Mouse (Mus musculus) embryonic stem cell, embryonic (primary cell): Measurements from ENCODE around the gene Cemip2.

Experiments
- CTCF ChIA-PET, 4 experiments: fragments of 300-600 bp in 2 of 4; fragments of 350-600 bp in 2 of 4; sonication (Branson Sonifier 250); formaldehyde crosslinking; loops; one replicate each; lab custom pipeline; 2022; ENCODE audit warnings: inconsistent platforms in 2 of 4; lab: Charles Lee
- POLR2A ChIA-PET, 4 experiments: fragments of 300-600 bp in 2 of 4; fragments of 350-600 bp in 2 of 4; sonication (Branson Sonifier 250); formaldehyde crosslinking; loops; one replicate each; lab custom pipeline; 2022; ENCODE audit warnings: antibody characterized with exemption in 4 of 4, inconsistent platforms in 1 of 4; lab: Charles Lee

Gene Cemip2

DNA sequence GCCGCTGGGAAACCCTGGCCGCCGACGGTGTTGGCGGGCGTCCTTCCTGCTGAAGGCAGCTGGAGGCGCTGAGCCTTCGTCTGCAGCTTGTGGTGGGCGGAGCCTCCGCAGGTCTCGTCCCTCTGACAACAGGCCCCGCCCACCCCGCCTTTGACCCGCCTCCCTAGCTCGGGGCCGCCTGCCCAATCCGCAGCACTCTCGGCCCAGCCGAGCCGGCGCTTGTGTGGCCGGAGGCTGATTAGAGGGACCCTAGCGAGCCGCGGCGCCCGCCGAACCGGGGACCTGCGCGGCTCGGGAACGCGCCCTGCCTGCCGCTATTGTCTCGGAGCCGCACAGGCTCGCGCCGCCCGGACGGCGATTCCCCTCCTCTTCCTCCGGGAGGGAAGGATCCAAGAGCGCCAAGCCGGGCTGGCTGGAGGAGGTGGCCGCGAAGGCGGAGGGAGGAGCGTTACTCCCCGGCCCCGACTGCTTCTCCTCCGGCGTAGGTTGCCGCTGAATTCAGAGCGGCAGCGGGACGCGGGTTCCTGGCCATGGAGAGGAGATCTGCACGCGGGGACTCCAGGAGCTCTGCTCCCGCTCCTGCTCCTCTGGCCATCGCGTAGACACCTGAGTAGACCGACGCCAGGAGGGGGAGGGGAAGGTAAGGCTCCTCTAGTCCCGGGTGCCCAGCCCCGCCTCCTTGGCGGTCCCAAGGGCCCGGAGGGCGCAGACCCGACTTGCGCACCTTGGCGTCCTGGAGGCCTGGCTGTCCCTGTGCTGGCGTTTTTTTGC, at the start of gene Cemip2:
Gene Cemip2, plus strand, starts transcription at position 196 of the 771 bp plus-strand sequence.
- POLR2A ChIA-PET: interaction anchor here in 3 of 4 experiments (0.6 to 6.1 kb wide), 61 partner anchors 9 to 1980 kb away, joined by 3 to 103 read pairs (median 4); partner anchors contain the start of genes 1110059E24Rik (in 1 of the 3), Abhd17b (in 1 of the 3) and Zfand5 (in 1 of the 3)
- CTCF ChIA-PET: interaction anchor here (0.6 to 1.7 kb wide), 20 partner anchors 10 to 741 kb away, joined by 3 to 9 read pairs (median 4); partner anchors contain the start of genes 1110059E24Rik (in 1 of the 4), Abhd17b (in 1 of the 4) and Trpm3 (in 1 of the 4)

DNA sequence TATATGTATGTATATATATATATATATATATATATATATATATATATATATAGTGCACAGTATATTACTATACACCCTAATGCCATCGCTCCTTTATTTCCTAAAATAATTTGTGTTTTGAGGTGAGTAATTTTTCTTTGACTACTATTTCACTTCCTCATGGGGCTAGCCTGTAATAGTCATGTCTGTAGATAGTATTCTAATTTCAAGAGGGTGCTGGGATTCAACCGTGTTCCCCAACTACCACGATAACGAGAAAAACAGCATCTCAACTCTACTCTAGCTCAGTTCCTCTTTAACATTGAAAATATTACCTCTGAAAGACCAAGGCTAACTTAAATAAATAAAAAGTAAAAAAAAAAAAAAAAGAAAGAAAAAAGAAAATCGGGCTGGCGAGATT, 49.8 kb upstream of the Cemip2 start:
- ChIA-PET POLR2A (interaction anchor here in 1 of 4 experiments (0.6 kb wide), 1 partner anchor 33 kb away, joined by 3 read pairs; no protein-coding TSS in a partner anchor), CTCF (interaction anchor here in 1 of 4 experiments (0.7 kb wide), 1 partner anchor 19 kb away, joined by 5 read pairs; no protein-coding TSS in a partner anchor)

DNA sequence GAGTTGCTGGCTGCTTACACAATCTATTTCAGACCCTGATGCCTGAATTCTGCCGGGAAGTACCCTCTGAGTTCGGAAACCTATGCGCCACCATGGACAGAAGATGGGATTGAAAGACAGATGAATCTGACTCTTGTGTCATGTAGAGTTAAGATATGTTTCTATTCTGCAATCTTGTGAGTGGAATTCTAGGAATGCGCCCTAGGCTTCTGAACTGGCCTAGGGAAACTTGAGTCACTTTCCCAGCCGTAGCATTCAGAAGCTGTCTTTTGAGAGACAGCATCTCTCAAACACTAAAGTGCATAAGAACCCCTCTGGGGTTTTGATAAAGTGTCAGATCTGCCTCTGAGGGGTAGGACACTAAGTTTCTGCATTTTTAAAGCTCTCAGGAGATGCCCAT, 46.3 kb upstream of the Cemip2 start:
- ChIA-PET CTCF (interaction anchor here in 1 of 4 experiments (1.1 kb wide), 1 partner anchor 16 kb away, joined by 3 read pairs; no protein-coding TSS in a partner anchor), POLR2A (interaction anchor here in 1 of 4 experiments (0.8 to 1.0 kb wide), 2 partner anchors 57 to 91 kb away, joined by 3 read pairs; no protein-coding TSS in a partner anchor)

DNA sequence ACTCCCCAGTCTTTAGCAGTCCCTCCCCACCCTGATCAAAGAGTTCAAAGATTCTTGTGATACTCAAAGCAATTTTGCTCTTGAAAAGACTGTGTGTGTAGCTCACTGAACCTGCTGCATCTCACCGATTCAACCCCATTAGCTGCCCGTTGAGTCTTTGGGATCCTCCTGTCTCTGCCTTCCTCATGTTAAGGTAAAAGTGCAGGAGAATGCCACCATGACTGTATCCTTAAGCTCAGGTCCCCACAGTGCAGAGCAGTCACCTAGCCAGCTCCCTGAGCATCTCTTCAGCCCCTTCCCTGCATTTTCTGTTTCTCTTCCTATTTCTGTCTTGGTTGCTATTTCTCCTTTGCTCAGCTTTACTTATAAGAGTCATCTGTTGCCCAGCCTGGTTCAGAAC, 45.0 kb upstream of the Cemip2 start:
- POLR2A ChIA-PET: interaction anchor here in 1 of 4 experiments (1.1 kb wide), 1 partner anchor 9 kb away, joined by 3 read pairs; no protein-coding TSS in a partner anchor
- CTCF ChIA-PET: interaction anchor here in 3 of 4 experiments (0.6 to 1.8 kb wide), 3 partner anchors 14 to 174 kb away, joined by 3 to 4 read pairs (median 3); partner anchors contain the start of gene Cemip2 (in 1 of the 3)

DNA sequence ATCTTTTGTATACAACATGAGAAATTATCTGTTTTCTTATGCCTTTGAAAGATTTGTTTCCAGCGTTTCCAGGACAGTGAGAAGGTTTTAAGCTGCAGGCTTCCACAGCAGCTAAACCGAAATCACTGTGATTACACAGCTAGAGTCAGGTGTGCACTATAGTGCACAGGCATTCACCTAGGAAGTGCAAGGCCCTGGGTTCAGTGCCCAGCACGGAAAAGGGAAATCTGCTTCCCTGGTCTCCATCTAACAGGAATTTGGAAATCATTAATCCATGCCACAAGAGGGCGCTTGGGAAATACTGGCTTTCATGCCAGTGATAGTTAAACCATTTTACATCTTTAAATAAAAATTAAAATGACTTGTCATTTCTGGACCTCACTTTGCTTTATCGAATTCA, 44.0 kb upstream of the Cemip2 start:
- CTCF ChIA-PET: interaction anchor here in 1 of 4 experiments (1.8 kb wide), 1 partner anchor 44 kb away, joined by 4 read pairs; the partner anchor contains the start of gene Cemip2
- POLR2A ChIA-PET: no interaction called here

DNA sequence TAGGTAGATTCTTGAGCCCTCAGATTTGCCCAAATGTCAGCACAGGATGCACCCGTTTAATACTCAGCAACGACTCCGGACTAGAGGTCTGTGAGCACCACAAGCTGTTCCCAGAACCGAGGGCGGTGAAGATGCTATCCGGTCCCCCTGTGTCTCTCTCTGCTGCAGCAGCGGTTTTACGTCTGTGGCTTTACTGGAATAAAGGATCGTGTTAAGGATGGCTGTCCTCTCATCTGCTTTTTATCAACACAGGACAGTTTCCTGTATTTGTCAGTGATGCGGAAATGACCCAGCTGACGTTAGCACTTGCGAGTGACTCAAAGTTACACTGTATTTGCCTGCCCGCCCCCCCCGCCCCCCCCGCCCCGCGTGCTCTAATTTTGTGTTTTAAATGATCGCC, 40.7 kb upstream of the Cemip2 start:
- ChIA-PET POLR2A (interaction anchor here in 3 of 4 experiments (0.6 to 1.7 kb wide), 8 partner anchors 10 to 797 kb away, joined by 3 to 8 read pairs (median 4); partner anchors contain the start of gene Cemip2 (in 1 of the 3)), CTCF (interaction anchor here in 3 of 4 experiments (0.6 to 2.6 kb wide), 3 partner anchors 10 to 20 kb away, joined by 3 to 10 read pairs (median 7); no protein-coding TSS in a partner anchor)

DNA sequence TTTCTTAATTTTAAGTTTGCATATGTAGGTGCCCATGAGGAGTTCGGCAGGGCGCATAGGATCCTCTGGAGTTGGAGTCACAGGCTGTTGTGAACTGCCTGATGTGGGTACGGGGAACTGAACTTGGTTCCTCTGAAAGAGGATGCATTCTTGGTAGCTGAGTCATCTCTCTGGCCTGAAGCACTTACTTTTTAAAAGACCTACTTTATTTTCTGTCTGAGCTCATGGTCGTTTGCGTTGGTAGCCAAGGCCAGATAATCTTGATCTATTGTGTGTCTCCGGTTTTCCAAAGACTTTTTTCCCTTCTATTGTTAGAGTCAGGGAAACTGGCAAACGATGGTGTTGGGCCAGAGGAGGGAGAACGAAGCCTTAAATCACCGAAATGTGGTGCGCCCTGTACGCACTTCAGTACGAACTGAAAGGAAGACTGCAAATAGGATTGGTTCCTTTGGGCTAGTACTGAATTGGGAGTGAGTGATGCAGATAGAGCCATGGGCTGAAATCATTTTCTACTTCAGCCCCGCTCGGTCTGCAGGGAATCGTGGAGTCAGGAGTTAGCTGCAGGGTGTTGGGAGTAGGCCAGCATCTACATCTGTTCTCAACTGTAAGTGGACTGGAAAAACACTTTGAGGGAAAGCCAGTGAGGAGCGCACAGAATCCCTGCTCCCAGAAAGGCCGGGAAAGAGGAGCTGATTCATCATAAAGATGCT, 40.1 kb upstream of the Cemip2 start:
- ChIA-PET CTCF (interaction anchor here (0.6 to 2.6 kb wide), 4 partner anchors 9 to 20 kb away, joined by 3 to 10 read pairs (median 6); no protein-coding TSS in a partner anchor), POLR2A (interaction anchor here (0.6 to 1.7 kb wide), 11 partner anchors 9 to 796 kb away, joined by 3 to 8 read pairs (median 3); partner anchors contain the start of gene Cemip2 (in 1 of the 4))

DNA sequence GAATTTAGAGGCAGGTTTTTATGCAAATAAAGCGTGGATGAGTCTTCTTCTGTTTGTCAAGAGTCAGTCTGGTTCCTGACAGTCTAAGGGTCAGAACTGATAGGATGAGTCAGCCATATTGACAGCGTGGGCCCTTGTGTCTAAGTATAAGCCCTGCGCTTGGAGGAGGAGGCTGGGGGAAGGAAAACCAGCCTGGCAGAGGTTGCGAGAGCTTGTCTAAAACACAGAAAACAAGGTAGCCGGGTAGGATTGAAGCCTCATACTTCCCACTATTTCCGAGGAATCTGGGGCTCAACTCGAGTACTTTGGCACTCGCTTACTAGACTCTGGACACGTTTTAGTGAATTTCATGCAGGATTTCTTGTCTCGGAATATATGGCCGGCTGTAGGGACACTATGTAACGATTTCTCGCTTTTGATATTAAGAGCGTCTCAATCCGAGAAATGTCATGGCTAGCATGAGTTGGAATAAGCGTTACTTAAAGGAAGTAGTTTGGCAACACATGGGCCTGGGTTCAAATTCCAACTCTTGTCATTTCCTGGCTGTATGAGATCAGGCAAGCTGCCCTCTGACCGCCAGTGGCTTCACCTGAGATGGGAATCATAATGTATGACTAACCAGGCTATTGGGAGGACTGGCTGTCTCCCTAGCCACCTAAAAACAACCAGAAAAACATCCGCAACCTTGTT, 39.4 kb upstream of the Cemip2 start:
- CTCF ChIA-PET: interaction anchor here in 3 of 4 experiments (1.5 to 2.6 kb wide), 3 partner anchors 8 to 9 kb away, joined by 5 to 10 read pairs (median 7); no protein-coding TSS in a partner anchor
- POLR2A ChIA-PET: interaction anchor here (0.5 to 1.7 kb wide), 8 partner anchors 9 to 526 kb away, joined by 3 to 7 read pairs (median 3); partner anchors contain the start of gene Cemip2 (in 1 of the 4)

DNA sequence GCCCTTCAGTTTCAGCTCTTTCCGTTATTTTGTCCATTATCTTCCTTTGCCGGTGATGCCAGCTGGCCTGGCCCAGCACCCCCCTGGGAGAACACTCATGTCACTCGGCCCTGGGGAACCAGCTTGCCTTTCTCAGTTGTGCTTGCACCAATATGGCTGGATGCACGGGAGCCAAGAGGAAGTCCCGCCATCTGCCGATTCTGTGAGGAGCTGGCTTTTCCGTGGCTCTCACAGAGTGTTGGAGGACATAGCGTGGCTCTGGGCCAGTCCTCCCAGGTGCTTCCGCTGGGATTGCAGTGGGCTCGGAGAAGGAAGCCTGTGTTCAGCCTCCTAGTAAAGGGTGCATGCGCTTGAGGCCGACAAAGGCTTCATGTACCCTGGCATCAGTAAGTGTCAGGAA, 36.0 kb upstream of the Cemip2 start:
- ChIA-PET POLR2A (interaction anchor here (0.6 to 1.3 kb wide), 10 partner anchors 9 to 468 kb away, joined by 3 to 4 read pairs (median 3); no protein-coding TSS in a partner anchor), CTCF (interaction anchor here in 2 of 4 experiments (0.6 to 1.3 kb wide), 3 partner anchors 26 to 169 kb away, joined by 3 to 4 read pairs (median 4); no protein-coding TSS in a partner anchor)

DNA sequence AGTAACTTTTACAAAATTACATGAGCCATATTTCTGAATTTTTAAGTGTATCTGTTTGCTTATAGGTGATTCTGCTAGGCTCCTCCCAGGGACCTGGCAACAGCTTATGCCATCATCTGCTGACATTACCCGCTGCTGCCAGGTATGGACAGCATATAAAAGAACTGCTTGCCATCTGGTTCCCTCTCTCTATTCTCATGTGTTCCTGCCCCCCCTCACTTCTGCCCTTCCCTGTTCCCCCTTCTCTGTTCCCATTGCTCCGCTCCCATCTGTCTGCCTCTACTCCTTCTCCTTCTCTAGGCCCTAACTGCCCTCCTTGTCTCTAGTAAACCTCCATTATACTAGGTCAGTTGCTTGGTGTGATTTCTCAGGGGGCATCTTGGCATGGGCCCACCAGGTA, 32.6 kb upstream of the Cemip2 start:
- ChIA-PET POLR2A (no interaction called here), CTCF (interaction anchor here in 1 of 4 experiments (0.5 kb wide), 1 partner anchor 36 kb away, joined by 8 read pairs; no protein-coding TSS in a partner anchor)

DNA sequence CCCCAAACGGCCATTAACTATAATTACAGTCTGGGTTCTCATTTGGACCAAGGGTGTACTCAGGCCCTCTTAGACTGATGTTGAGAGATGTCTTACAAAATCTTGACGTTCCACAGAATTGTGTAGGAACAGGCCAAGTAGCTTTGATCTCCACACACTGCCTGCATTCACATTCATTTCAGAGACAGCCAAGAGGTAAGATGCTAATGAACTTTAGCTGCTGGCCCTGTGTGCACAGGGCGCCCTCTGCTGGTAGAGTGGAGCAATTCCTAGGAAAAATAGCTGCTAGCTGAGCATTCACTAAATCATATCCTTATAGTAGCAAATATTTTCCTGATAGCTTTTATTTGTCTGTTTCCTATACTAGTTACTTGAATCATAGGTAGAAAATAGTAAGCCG, 30.8 kb upstream of the Cemip2 start:
- CTCF ChIA-PET: interaction anchor here (0.5 to 2.2 kb wide), 50 partner anchors 9 to 1327 kb away, joined by 3 to 25 read pairs (median 4); partner anchors contain the start of genes Cemip2 (in 4 of the 4), Abhd17b (in 1 of the 4) and Gda (in 1 of the 4)
- POLR2A ChIA-PET: interaction anchor here in 3 of 4 experiments (0.8 to 1.5 kb wide), 8 partner anchors 9 to 96 kb away, joined by 3 to 7 read pairs (median 3); partner anchors contain the start of gene Cemip2 (in 1 of the 3)

DNA sequence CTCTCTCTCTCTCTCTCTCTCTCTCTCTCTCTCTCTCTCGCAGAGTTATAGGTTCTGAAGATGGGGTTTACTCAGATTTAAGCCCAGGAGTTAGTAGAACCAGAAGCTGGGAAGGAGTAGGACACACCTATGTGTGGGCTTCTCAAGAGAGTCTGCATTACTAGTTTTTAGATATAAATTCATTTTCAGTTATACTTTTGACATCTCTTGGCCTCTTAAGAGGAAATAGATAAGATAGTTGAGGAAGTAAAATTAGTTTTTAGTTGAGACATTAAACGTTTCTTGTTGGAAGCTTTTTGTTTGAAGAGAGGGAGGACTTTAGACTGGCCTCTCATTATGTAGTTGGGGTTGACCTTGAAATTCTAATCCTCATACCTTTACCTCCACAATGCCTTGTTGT, 28.0 kb upstream of the Cemip2 start:
- CTCF ChIA-PET: interaction anchor here in 1 of 4 experiments (1.3 kb wide), 1 partner anchor 28 kb away, joined by 5 read pairs; no protein-coding TSS in a partner anchor
- POLR2A ChIA-PET: interaction anchor here in 1 of 4 experiments (0.6 kb wide), 1 partner anchor 463 kb away, joined by 3 read pairs; no protein-coding TSS in a partner anchor

DNA sequence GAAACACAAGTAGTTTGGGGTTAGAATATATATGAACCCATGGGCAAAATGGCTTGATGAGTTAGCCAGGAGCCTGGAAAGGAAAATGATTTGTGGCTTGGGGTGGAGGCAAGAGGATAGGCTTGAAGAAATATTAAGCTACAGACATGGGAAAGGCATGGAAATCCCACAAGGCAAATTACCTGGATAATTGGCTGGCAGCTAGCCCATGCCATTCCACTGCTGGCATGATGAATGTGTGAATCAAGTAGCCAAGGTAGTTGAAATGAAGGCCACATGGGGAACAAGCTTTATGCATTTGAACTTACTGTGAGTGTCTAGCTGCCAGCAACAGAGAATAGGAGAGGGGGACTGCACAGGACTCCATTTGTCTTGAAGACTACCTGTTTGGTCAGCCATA, 16.5 kb upstream of the Cemip2 start:
- CTCF ChIA-PET: interaction anchor here in 1 of 4 experiments (1.0 kb wide), 1 partner anchor 14 kb away, joined by 4 read pairs; no protein-coding TSS in a partner anchor
- POLR2A ChIA-PET: interaction anchor here in 2 of 4 experiments (1.2 to 1.4 kb wide), 3 partner anchors 16 to 23 kb away, joined by 3 to 5 read pairs (median 3); partner anchors contain the start of gene Cemip2 (in 2 of the 2)

DNA sequence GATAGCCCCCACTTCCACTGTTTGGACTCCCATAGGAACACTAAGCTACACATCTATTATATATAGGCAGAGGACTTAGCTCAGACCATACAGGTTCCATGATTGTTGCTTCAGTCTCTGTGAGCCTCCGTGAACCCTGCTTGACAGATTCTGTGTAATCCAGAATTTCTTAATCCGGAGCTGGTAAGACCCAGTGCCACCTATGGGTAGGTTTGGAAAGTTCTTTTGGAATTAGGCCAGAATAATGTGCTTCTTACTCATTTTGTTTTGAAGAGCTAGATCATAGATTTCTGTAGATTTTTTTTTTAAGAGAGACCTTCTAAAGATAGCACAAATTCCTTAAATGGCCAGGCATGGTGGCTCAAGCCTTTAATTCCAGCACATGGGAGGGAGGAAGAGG, 14.1 kb upstream of the Cemip2 start:
- ChIA-PET CTCF (interaction anchor here in 2 of 4 experiments (0.7 to 1.7 kb wide), 4 partner anchors 11 to 17 kb away, joined by 3 to 6 read pairs (median 4); no protein-coding TSS in a partner anchor), POLR2A (interaction anchor here in 2 of 4 experiments (0.6 to 1.2 kb wide), 3 partner anchors 13 to 20 kb away, joined by 3 to 5 read pairs (median 3); no protein-coding TSS in a partner anchor)

DNA sequence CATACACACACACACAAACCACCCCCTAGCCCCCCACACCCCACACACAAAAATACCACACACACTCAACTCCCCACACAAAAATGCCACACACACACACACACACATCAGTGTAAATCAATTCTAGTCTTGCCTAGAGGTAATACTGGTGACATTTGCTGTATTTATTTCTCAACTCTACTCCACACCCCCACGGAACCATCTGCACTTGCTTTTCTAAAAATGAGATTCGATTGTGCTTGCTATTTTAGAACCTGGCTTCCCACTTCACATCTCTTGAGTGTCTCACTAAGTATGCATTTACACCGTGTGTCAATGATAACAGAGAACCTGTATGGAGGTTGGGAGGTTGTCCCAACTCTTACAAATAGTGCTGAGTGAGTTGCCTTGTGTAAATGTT, 13.4 kb upstream of the Cemip2 start:
- CTCF ChIA-PET: interaction anchor here in 2 of 4 experiments (0.7 to 1.7 kb wide), 4 partner anchors 11 to 17 kb away, joined by 3 to 6 read pairs (median 4); no protein-coding TSS in a partner anchor
- POLR2A ChIA-PET: interaction anchor here in 2 of 4 experiments (0.7 to 1.2 kb wide), 2 partner anchors 17 to 20 kb away, joined by 3 to 5 read pairs; no protein-coding TSS in a partner anchor

DNA sequence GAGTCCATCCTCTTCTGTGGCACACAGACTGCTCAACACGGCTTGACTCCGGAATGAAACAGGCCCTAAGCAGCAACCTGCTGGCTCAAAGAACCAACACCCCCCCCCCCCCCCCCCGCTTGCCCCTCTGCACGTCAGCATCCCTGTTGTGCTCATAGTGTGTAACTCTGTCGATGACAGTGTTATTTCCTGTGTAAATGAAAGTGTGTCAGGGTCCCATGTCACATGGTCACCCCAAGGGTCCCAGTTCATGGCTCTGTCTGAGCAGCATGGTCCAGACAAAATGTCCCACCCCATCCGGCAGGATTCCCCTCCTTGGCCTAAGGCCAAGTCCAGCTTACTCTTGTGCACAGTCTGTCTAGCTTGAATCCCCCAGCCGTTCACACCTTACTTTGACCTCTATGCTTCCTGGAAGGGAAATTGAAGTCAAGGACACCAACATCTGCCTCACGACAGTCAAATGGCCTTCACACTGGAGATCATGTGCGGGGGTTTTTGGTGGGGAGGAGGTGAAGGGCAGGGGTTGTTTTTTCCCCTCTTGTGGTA, 10.6 kb upstream of the Cemip2 start:
- POLR2A ChIA-PET: interaction anchor here in 3 of 4 experiments (0.8 to 2.3 kb wide), 7 partner anchors 9 to 17 kb away, joined by 3 to 6 read pairs (median 5); partner anchors contain the start of gene Cemip2 (in 2 of the 3)
- CTCF ChIA-PET: interaction anchor here in 2 of 4 experiments (0.6 to 1.4 kb wide), 4 partner anchors 10 to 277 kb away, joined by 3 to 4 read pairs (median 4); partner anchors contain the start of gene Cemip2 (in 1 of the 2)
